Mouse (Mus musculus) liver, embryonic 14.5 days (tissue): ENCODE results near the gene Sec14l1.

Experiments
- CTCF ChIP-seq: IDR thresholded peaks from 2 replicates; pipeline ENCODE4 v1.5.1; 2016; ENCODE audit warnings: antibody characterized with exemption, low read depth, control low read depth
- EP300 ChIP-seq: IDR thresholded peaks from 2 replicates; pipeline ENCODE4 v1.6.1; 2016; ENCODE audit warnings: antibody characterized with exemption, low read depth

DNA sequence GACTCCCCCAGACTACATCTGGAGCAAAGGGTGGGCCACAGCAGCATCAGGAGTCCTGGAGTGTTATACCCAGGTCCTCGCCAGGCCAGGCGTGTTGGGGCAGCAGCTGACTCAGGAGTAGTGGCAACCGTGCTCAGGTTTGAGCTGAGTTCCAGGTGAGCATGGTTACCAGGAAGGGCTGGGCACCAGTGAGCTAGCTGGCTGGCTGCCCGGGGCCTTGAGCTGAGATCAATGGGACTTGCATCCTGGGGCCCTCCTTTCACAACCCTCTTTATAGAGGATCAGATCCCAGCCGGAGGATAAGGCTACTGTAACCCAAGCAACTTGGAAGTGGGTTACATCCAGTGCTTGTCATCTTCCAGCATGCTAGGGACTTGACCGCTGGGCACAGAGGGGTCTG, 90.1 kb downstream of the Sec14l1 start:
- no peak for TF ChIP-seq EP300
- no peak for TF ChIP-seq CTCF
